ENCODE assay signal across 9 mouse cellular contexts in genomic region chr8:125559066-125559653, GRCm38 (mm10). TPM values are rescaled to one million over a fixed set of nuclear protein-coding genes. Genes with fewer than 3 reads are reported as not detected.
DNase-seq lines count a peak whose midpoint lies in the region; ATAC-seq and TF ChIP-seq lines count a peak whose summit lies in the region.
"Had no signal": no experiment of that assay in that cellular context is flagged by ENCODE, and none has a peak within 500 bp of the region (broad histone marks: within the 10 kb centered on the region; RNA-seq: fewer than 3 reads in every experiment).

No protein-coding gene starts in this region.

- TF ChIP-seq POLR2A in kidney, adult 2 months (IDR thresholded peaks at IDR 0.05; ENCODE audit: low read depth, low read length): no peak

- no peaks in the 10 kb centered on the region for H3K9me3 ChIP-seq in heart, embryonic 15.5 days (replicated peaks)
- no peaks in the 10 kb centered on the region for H3K9me3 ChIP-seq in embryonic facial prominence, embryonic 13.5 days
- H3K9me3 ChIP-seq in hindbrain, embryonic 14.5 days (ENCODE audit: control insufficient read depth, low read length): no peaks in the 10 kb centered on the region
- no peaks in the 10 kb centered on the region for H3K9me3 ChIP-seq in midbrain, embryonic 16.5 days (replicated peaks; ENCODE audit: control insufficient read depth, low read length, poor library complexity, severe bottlenecking)

- H3K4me3 ChIP-seq in heart, embryonic 15.5 days: peak overlapping the region; percentile 26
- no peak overlapping the region for H3K4me3 ChIP-seq in embryonic facial prominence, embryonic 13.5 days
- no peak overlapping the region for H3K4me3 ChIP-seq in hindbrain, embryonic 14.5 days (replicated peaks; ENCODE audit: low read length)
- H3K4me3 ChIP-seq in midbrain, embryonic 16.5 days (ENCODE audit: low read depth, low read length): peak overlapping the region; percentile 8; the same call in 1 of the 2 replicates
- no peak overlapping the region for H3K4me3 ChIP-seq in kidney, adult 2 months (ENCODE audit: insufficient read depth, low read depth, low read length)

- peak overlapping the region; percentile 95 for H3K27ac ChIP-seq in heart, embryonic 15.5 days
- H3K27ac ChIP-seq in embryonic facial prominence, embryonic 13.5 days: peak overlapping the region; percentile 40
- peak overlapping the region; percentile 85 for H3K27ac ChIP-seq in hindbrain, embryonic 14.5 days
- H3K27ac ChIP-seq in midbrain, embryonic 16.5 days (ENCODE audit: low read length): peak overlapping the region; percentile 90
- no peak overlapping the region for H3K27ac ChIP-seq in kidney, adult 2 months (ENCODE audit: insufficient read depth, low read depth, low read length)

- ATAC-seq in heart, embryonic 15.5 days (replicated peaks; ENCODE audit: insufficient number of reproducible peaks, insufficient read depth, low FRiP score, low read depth): no peak
- ATAC-seq in embryonic facial prominence, embryonic 13.5 days (ENCODE audit: insufficient number of reproducible peaks, insufficient read depth, low FRiP score, low TSS enrichment, low read depth): no peak
- 0 out of 2 replicates have a peak, but pooled peaks have one; percentile 49 for ATAC-seq in hindbrain, embryonic 14.5 days (ENCODE audit: low FRiP score)
- peak; percentile 52 for ATAC-seq in midbrain, embryonic 16.5 days

- no peaks in the 10 kb centered on the region for H3K27me3 ChIP-seq in heart, embryonic 15.5 days
- peaks cover 11% of the 10 kb centered on the region; the same call in 1 of the 2 replicates for H3K27me3 ChIP-seq in embryonic facial prominence, embryonic 13.5 days
- no peaks in the 10 kb centered on the region for H3K27me3 ChIP-seq in hindbrain, embryonic 14.5 days (ENCODE audit: control insufficient read depth, insufficient read depth, low read length)
- no peaks in the 10 kb centered on the region for H3K27me3 ChIP-seq in midbrain, embryonic 16.5 days (ENCODE audit: control insufficient read depth, insufficient read depth, low read depth, low read length)
- no peaks in the 10 kb centered on the region for H3K27me3 ChIP-seq in kidney, adult 2 months (replicated peaks; ENCODE audit: control insufficient read depth, insufficient read depth, low read length)

- no peak for DNase-seq in heart, adult 8-10 months (ENCODE audit: low spot score)
- no peak for DNase-seq in hindbrain, embryonic 14.5 days (ENCODE audit: low spot score)
- DNase-seq in gastrocnemius, adult 18-20 months (ENCODE audit: low spot score): no peak
- DNase-seq in layer of hippocampus, adult 11-12 months (ENCODE audit: low spot score): no peak
- DNase-seq in kidney, adult 2 months: no peak

- H3K36me3 ChIP-seq in heart, embryonic 15.5 days: no peaks in the 10 kb centered on the region
- H3K36me3 ChIP-seq in embryonic facial prominence, embryonic 13.5 days: 0 out of 2 replicates have a peak, but pooled peaks cover 3% of the 10 kb centered on the region
- no peaks in the 10 kb centered on the region for H3K36me3 ChIP-seq in hindbrain, embryonic 14.5 days (replicated peaks; ENCODE audit: control insufficient read depth, insufficient read depth)
- no peaks in the 10 kb centered on the region for H3K36me3 ChIP-seq in midbrain, embryonic 16.5 days (ENCODE audit: control insufficient read depth, insufficient read depth, low read length)
- H3K36me3 ChIP-seq in kidney, adult 2 months (ENCODE audit: control insufficient read depth, insufficient read depth, low read length): no peaks in the 10 kb centered on the region
- H3K36me3 ChIP-seq: G1E had no signal

- no peak for TF ChIP-seq CTCF in kidney, adult 2 months (conservative IDR thresholded peaks at IDR 0.05; ENCODE audit: insufficient read depth, insufficient read length, low read depth, low read length)

- 29% methylated on average over 5 of the region's 5 CpGs for WGBS in heart, embryonic 15.5 days
- 33% methylated on average over 5 of the region's 5 CpGs for WGBS in embryonic facial prominence, embryonic 13.5 days
- 20% methylated on average over 5 of the region's 5 CpGs for WGBS in hindbrain, embryonic 14.5 days
- WGBS in midbrain, embryonic 16.5 days: 17% methylated on average over 5 of the region's 5 CpGs
- WGBS in kidney, adult 2 months: 66% methylated on average over 5 of the region's 5 CpGs

- H3K9ac ChIP-seq in heart, embryonic 15.5 days: peak overlapping the region; percentile 34; the same call in 1 of the 2 replicates
- H3K9ac ChIP-seq in embryonic facial prominence, embryonic 13.5 days: no peak overlapping the region
- peak overlapping the region; percentile 48 for H3K9ac ChIP-seq in hindbrain, embryonic 14.5 days
- H3K9ac ChIP-seq in midbrain, embryonic 16.5 days (ENCODE audit: low read depth, low read length): peak overlapping the region; percentile 55

- H3K4me1 ChIP-seq in heart, embryonic 15.5 days (replicated peaks): peaks cover 95% of the 10 kb centered on the region
- peaks cover 84% of the 10 kb centered on the region for H3K4me1 ChIP-seq in embryonic facial prominence, embryonic 13.5 days
- H3K4me1 ChIP-seq in hindbrain, embryonic 14.5 days (replicated peaks; ENCODE audit: control insufficient read depth, insufficient read depth, low read length): peaks cover 57% of the 10 kb centered on the region
- H3K4me1 ChIP-seq in midbrain, embryonic 16.5 days (ENCODE audit: control insufficient read depth, insufficient read depth, low read length): peaks cover 45% of the 10 kb centered on the region
- peaks cover 11% of the 10 kb centered on the region for H3K4me1 ChIP-seq in kidney, adult 2 months (ENCODE audit: control insufficient read depth, insufficient read depth, low read length)

- H3K4me2 ChIP-seq in heart, embryonic 15.5 days: peak overlapping the region; percentile 60
- peak overlapping the region; percentile 47 for H3K4me2 ChIP-seq in embryonic facial prominence, embryonic 13.5 days
- peak overlapping the region; percentile 44 for H3K4me2 ChIP-seq in hindbrain, embryonic 14.5 days (replicated peaks)
- peak overlapping the region; percentile 54 for H3K4me2 ChIP-seq in midbrain, embryonic 16.5 days (ENCODE audit: low read length)

RNA-seq across cellular contexts. Expression of gene Sipa1l2, which starts 10.4 kb away (rescaled TPM):
- polyA plus RNA-seq in heart, embryonic 15.5 days (2015; fragmentation: Nextera tagmentation; extraction: Ambion mirVana): 20.6 and 24.5 TPM in 2 replicates
- total RNA-seq in heart, adult 8-10 months (2022): 10 to 100 TPM; 41.6 to 49.5 (median 44.5) TPM
- 17.9 and 18.0 TPM in 2 replicates for polyA plus RNA-seq in embryonic facial prominence, embryonic 13.5 days (2015; fragmentation: Nextera tagmentation; extraction: Ambion mirVana)
- 19.3 and 22.1 TPM in 2 replicates for polyA plus RNA-seq in hindbrain, embryonic 14.5 days (2014; fragmentation: Nextera tagmentation; extraction: Ambion mirVana)
- polyA plus RNA-seq in midbrain, embryonic 16.5 days (2015; fragmentation: Nextera tagmentation; extraction: Ambion mirVana): 21.7 and 26.2 TPM in 2 replicates
- total RNA-seq in gastrocnemius, adult 18-20 months (2021): 1 to 10 TPM; 5.1 to 7.5 TPM
- 8.1 and 8.3 TPM in 2 replicates for polyA plus RNA-seq in kidney, adult 2 months (2012; rRNA removed)
- polyA plus RNA-seq: G1E had no signal

Comparison
In these comparisons a context has a peak if more than half of its experiments do, and no peak if none do; other contexts are left out.
1. ATAC-seq: peak in hindbrain, embryonic 14.5 days (single experiment) and midbrain, embryonic 16.5 days (single experiment); none in heart, embryonic 15.5 days (single experiment) and embryonic facial prominence, embryonic 13.5 days (single experiment).
2. H3K4me3 ChIP-seq: peak in heart, embryonic 15.5 days (single experiment) and midbrain, embryonic 16.5 days (single experiment); none in embryonic facial prominence, embryonic 13.5 days (single experiment), hindbrain, embryonic 14.5 days (single experiment) and kidney, adult 2 months (single experiment).
3. Peak in every context shown above with its lines, with median percentiles within 50 percentile points of each other: H3K4me2 ChIP-seq.